Mouse (Mus musculus) skeletal muscle tissue, postnatal 0 days (tissue): Measurements from ENCODE around the gene Efemp2. TPM values are rescaled to one million over a fixed set of nuclear protein-coding genes. Genes with fewer than 3 reads are reported as not detected.

Experiments used
- polyA plus RNA-seq: library from polyadenylated mRNA; unstranded; fragments of >200 nt; fragmentation: Nextera tagmentation; extraction: Ambion mirVana; gene quantifications from 2 replicates; pipeline ENCODE4 v1.2.1, GENCODE M21; 2015

Efemp2 gene
- 53.2 and 70.8 TPM in 2 replicates for polyA plus RNA-seq

GRCm38 (mm10) chr19:5473720-5474119 is at the start of gene Efemp2:
Efemp2 (plus strand) TSS chr19:5473954.

DNA sequence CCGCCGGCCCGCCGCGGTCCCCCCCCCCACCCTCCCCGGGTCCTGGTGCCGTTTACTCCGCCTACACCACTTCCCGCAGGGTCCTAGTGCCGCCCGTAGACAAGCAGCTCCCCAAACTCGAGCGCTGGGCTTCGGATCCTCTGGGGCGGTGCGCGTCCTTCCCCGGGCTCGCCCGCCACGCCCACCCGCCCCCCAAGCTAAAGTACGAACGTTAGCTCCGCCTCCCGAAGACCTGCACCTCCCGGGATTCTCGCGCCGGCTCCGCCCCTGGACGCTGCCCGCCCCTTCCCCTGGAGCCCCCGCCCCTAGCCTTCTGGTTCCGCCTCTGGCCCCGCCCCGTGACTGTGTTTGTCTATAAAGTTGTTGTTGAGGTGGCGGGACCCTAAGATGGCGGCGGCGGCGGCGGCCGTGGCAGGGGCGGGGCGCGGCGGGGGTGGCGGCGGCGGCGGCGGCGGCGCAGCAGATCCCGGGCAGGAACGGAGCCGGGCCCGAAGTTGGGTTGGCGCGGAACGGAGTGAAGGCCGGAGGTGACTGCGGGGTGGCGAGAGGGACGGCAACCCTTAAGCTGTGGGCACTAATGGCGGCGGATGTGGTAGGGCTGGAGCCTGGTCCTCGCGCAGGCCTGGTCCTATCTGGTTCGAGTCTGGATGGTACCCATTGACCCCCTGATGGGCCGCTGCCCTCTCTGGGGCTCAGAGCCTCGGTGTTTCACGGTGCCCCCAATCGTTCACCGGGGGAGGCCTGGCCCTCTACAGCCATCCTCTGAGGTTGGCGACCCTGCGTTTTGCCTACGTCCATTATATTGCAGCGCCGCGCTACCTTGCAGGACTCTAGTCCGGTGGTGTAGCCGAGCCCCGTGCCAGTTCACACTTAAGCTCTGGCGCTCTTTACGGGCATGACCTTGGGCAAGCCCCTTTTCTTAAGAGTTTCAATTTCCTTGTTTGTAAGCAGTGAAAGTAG is 48.7 kb upstream of the Efemp2 start, which contains the start of the genes Drap1 and AI837181:
Gene Drap1, minus strand, starts transcription at position 198 of the 960 bp plus-strand sequence.
Gene AI837181, plus strand, starts transcription at position 363 of the 960 bp plus-strand sequence.

GRCm38 (mm10) chr19:5447515-5448353 is 26.0 kb upstream of the Efemp2 start, which contains the start of gene Fosl1:
Fosl1 (plus strand) TSS chr19:5447547.

GRCm38 (mm10) chr19:5457746-5458442 is 15.9 kb upstream of the Efemp2 start, which contains the start of gene Ccdc85b:
Ccdc85b (minus strand) TSS chr19:5457894.

DNA sequence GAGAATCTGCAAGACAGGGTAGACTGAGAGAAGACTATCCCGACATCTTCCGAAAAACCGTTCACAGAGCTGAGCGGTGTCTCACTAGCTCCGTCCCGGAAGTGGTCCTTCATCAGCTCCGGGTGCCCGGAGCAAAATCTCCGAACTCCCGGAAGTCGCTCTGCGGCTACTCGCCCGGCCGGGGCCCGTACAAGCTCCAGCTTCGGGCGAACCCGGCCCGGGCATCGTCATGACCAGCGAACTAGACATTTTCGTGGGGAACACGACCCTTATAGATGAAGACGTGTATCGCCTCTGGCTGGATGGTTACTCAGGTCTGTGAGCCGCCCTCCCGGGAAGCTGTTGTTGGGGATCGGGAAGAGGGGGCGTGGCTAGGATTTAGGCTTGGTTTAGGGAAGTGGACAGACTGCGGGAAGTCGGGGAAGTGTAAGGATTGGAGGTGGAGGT is 13.3 kb upstream of the Efemp2 start, which contains the start of gene Fibp:
Gene Fibp, plus strand, starts transcription at position 151 of the 447 bp plus-strand sequence.

GRCm38 (mm10) chr19:5468374-5468773 is 5.4 kb upstream of the Efemp2 start, which contains the start of gene Ctsw:
Ctsw (minus strand) TSS chr19:5468507.

GRCm38 (mm10) chr19:5487768-5488550 is 14.2 kb downstream of the Efemp2 start, which contains the start of gene Mus81:
Mus81 (minus strand) TSS chr19:5488402.

GRCm38 (mm10) chr19:5490313-5490897 is 16.7 kb downstream of the Efemp2 start, which contains the start of gene Cfl1:
Cfl1 (plus strand) TSS chr19:5490455.

GRCm38 (mm10) chr19:5503687-5504086 is 29.9 kb downstream of the Efemp2 start, which contains the start of gene 1700020D05Rik:
1700020D05Rik (minus strand) TSS chr19:5503787.

DNA sequence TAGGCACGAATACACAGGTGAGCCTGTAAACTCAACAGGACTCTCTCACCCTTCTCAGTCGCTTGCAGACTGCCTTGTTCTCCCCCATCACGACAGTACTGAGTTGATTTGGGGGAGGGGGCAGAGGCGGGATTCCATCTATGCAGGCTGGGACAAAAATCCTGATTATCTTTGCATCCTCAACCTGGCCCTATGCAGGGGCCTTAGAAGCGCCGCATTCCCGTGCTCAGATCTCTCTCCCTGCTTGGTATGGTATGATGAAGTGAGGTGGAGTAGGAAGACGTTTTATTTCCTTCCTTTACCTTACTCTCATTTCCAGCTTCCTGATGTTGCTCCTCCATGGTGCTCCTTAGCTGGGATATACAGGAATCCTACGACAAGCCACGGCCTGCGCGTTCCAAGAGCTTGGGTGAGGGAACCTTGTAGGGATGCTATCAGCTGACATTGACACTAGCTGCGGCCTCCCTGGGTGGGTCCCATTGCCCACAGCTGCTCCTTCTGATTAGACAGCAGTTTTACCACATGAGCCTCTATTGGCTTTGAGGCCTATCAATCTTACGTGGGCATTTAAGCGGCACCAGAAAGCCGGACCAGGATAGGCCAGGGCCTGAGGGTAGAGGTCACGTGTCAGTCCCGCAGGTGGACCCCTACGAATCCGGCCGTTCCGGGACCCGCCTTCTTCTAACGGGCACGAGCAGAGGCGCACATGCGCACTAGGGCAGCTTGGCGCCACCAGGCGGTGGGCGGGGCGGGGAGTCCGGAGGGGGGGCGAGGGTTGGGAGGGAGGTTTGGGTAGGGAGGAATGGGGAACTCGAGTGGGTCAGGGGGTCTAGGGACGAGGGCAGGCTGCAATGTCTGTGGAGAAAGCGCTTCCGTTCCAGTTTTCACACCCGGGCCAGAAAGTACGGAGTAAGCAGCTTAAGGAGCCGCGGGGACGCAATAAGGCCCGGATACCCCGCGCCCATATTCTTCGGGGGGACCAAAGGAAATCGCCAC is 36.6 kb downstream of the Efemp2 start, which contains the start of gene Snx32:
Gene Snx32, minus strand, starts transcription at position 508 of the 996 bp plus-strand sequence.

Other genes with a start within 250 kb of the Efemp2 start
- 6.6 and 7.4 TPM in 2 replicates for gene Pacs1, start 200.8 kb upstream of the Efemp2 start, polyA plus RNA-seq
- gene Sf3b2, start 178.5 kb upstream of the Efemp2 start, polyA plus RNA-seq: 128 and 129 TPM in 2 replicates
- gene Gal3st3, start 175.6 kb upstream of the Efemp2 start, polyA plus RNA-seq: 0.45 and 0.57 TPM in 2 replicates
- not detected in 2 replicates for gene Catsper1, start 138.2 kb upstream of the Efemp2 start, polyA plus RNA-seq
- 4.5 and 13.1 TPM in 2 replicates for gene Cst6, start 124.4 kb upstream of the Efemp2 start, polyA plus RNA-seq
- 21.4 and 25.3 TPM in 2 replicates for gene Eif1ad, start 107.2 kb upstream of the Efemp2 start, polyA plus RNA-seq
- gene Banf1, start 106.8 kb upstream of the Efemp2 start, polyA plus RNA-seq: 216 and 231 TPM in 2 replicates
- gene Sart1, start 85.3 kb upstream of the Efemp2 start, polyA plus RNA-seq: 22.0 and 29.6 TPM in 2 replicates
- 0.13 TPM in 1 of 2 replicates, not detected in the other for gene Tsga10ip, start 71.4 kb upstream of the Efemp2 start, polyA plus RNA-seq
- 361 and 364 TPM in 2 replicates for gene Drap1, start 49.0 kb upstream of the Efemp2 start, polyA plus RNA-seq
- gene AI837181, start 48.8 kb upstream of the Efemp2 start, polyA plus RNA-seq: 46.1 and 48.8 TPM in 2 replicates
- not detected in 2 replicates for gene Fosl1, start 26.4 kb upstream of the Efemp2 start, polyA plus RNA-seq
- 6.8 and 8.5 TPM in 2 replicates for gene Ccdc85b, start 16.1 kb upstream of the Efemp2 start, polyA plus RNA-seq
- 59.8 and 61.8 TPM in 2 replicates for gene Fibp, start 13.3 kb upstream of the Efemp2 start, polyA plus RNA-seq
- gene Ctsw, start 5.4 kb upstream of the Efemp2 start, polyA plus RNA-seq: 0.15 and 0.55 TPM in 2 replicates
- gene Mus81, start 14.4 kb downstream of the Efemp2 start, polyA plus RNA-seq: 29.2 and 31.8 TPM in 2 replicates
- 666 and 916 TPM in 2 replicates for gene Cfl1, start 16.5 kb downstream of the Efemp2 start, polyA plus RNA-seq
- 0.14 TPM in 1 of 2 replicates, not detected in the other for gene 1700020D05Rik, start 29.8 kb downstream of the Efemp2 start, polyA plus RNA-seq
- gene Snx32, start 36.6 kb downstream of the Efemp2 start, polyA plus RNA-seq: 6.4 and 8.5 TPM in 2 replicates
- 0.65 TPM in 1 of 2 replicates, not detected in the other for gene Ovol1, start 86.7 kb downstream of the Efemp2 start, polyA plus RNA-seq
- 1.1 and 2.0 TPM in 2 replicates for gene Ap5b1, start 94.1 kb downstream of the Efemp2 start, polyA plus RNA-seq
- 48.4 and 58.1 TPM in 2 replicates for gene Rnaseh2c, start 127.9 kb downstream of the Efemp2 start, polyA plus RNA-seq
- 28.4 and 28.8 TPM in 2 replicates for gene Kat5, start 136.3 kb downstream of the Efemp2 start, polyA plus RNA-seq
- 24.4 and 28.3 TPM in 2 replicates for gene Rela, start 163.5 kb downstream of the Efemp2 start, polyA plus RNA-seq
- 20.3 and 21.1 TPM in 2 replicates for gene Sipa1, start 189.8 kb downstream of the Efemp2 start, polyA plus RNA-seq
- gene Map3k11, start 214.8 kb downstream of the Efemp2 start, polyA plus RNA-seq: 15.5 and 16.8 TPM in 2 replicates
- 4.7 and 6.5 TPM in 2 replicates for gene Pcnx3, start 215.0 kb downstream of the Efemp2 start, polyA plus RNA-seq
- gene Kcnk7, start 230.4 kb downstream of the Efemp2 start, polyA plus RNA-seq: 0.35 and 0.52 TPM in 2 replicates